Mouse (Mus musculus) midbrain, embryonic 12.5 days (tissue): ENCODE measurements around the gene Daglb. TPM values are rescaled to one million over a fixed set of nuclear protein-coding genes. Genes with fewer than 3 reads are reported as not detected.

Source experiments
- ATAC-seq: fragments of 200-750 bp; cut with Nextera tagmentation; 2 replicates; pipeline ENCODE4 v1.8.0; 2017; ENCODE audit warnings: low read depth, moderate TSS enrichment, moderate library complexity; ENCODE audit not compliant: low FRiP score
- H3K27ac ChIP-seq: fragments of 300-500 bp; sonication (generic); replicated peaks from 2 replicates; pipeline ENCODE4 v1.5.1; 2016; ENCODE audit warnings: mild to moderate bottlenecking
- H3K27me3 ChIP-seq: fragments of 300-500 bp; sonication (generic); 2 replicates; pipeline ENCODE4 v1.6.1; 2016; ENCODE audit warnings: mild to moderate bottlenecking
- H3K36me3 ChIP-seq: fragments of 300-500 bp; sonication (generic); 2 replicates; pipeline ENCODE4 v1.6.1; 2016
- H3K4me1 ChIP-seq: fragments of 300-500 bp; sonication (generic); 2 replicates; pipeline ENCODE4 v1.6.1; 2016
- H3K4me2 ChIP-seq: fragments of 300-500 bp; sonication (generic); replicated peaks from 2 replicates; pipeline ENCODE4 v1.6.1; 2016; ENCODE audit warnings: mild to moderate bottlenecking, moderate library complexity
- H3K4me3 ChIP-seq: fragments of 300-500 bp; sonication (generic); 2 replicates; pipeline ENCODE4 v1.5.1; 2016; ENCODE audit warnings: mild to moderate bottlenecking
- H3K9ac ChIP-seq: fragments of 300-500 bp; sonication (generic); replicated peaks from 2 replicates; pipeline ENCODE4 v1.6.1; 2016; ENCODE audit warnings: mild to moderate bottlenecking, moderate library complexity
- H3K9me3 ChIP-seq: fragments of 300-500 bp; sonication (generic); 2 replicates; pipeline ENCODE4 v1.6.1; 2016; ENCODE audit warnings: mild to moderate bottlenecking
- WGBS: fragments of 180-500 bp; shearing (Covaris S2); methylation state at CpG from one replicate; pipeline ENCODE4 v1.1.7; 2016; 5-methylcytosine and 5-hydroxymethylcytosine counted together
- polyA plus RNA-seq: library from polyadenylated mRNA; unstranded; fragments of >200 nt; fragmentation: Nextera tagmentation; extraction: Ambion mirVana; gene quantifications from 2 replicates; pipeline ENCODE4 v1.2.1, GENCODE M21; 2016

Gene Daglb
- polyA plus RNA-seq, 1 experiment from 2014 or later, result 14.2 TPM

- WGBS, result 88% methylated on average over 7 of the region's 7 CpGs
- Histone ChIP-seq H3K4me3 (no peak overlapping the region), H3K9me3 (no peaks in the 10 kb centered on the region), H3K4me2 (no peak overlapping the region), H3K4me1 (0 out of 2 replicates have a peak, but pooled peaks cover 6% of the 10 kb centered on the region), H3K27ac (no peak overlapping the region), H3K36me3 (peaks cover 78% of the 10 kb centered on the region), H3K27me3 (no peaks in the 10 kb centered on the region), H3K9ac (no peak overlapping the region)
- no peak for ATAC-seq
Observed at GRCm38 (mm10) chr5:143505545-143505944, 41.2 kb downstream of the Daglb start.

- H3K27me3 ChIP-seq, result no peaks in the 10 kb centered on the region
- H3K36me3 ChIP-seq, result peaks cover 77% of the 10 kb centered on the region
- H3K27ac ChIP-seq, result 0 out of 2 replicates have a peak overlapping the region, but pooled peaks have one; percentile 3
- no peak overlapping the region for H3K9ac ChIP-seq
- H3K9me3 ChIP-seq, result no peaks in the 10 kb centered on the region
- no peak overlapping the region for H3K4me3 ChIP-seq
- 0 out of 2 replicates have a peak, but pooled peaks cover 6% of the 10 kb centered on the region for H3K4me1 ChIP-seq
- no peak overlapping the region for H3K4me2 ChIP-seq
- 88% methylated on average over 9 of the region's 9 CpGs for WGBS
- no peak for ATAC-seq
Observed at GRCm38 (mm10) chr5:143509294-143509693, 44.9 kb downstream of the Daglb start.

GRCm38 (mm10) chr5:143509737-143510136 lies 45.4 kb downstream of the Daglb start:
- peaks cover 77% of the 10 kb centered on the region for H3K36me3 ChIP-seq
- H3K27ac ChIP-seq, result no peak overlapping the region
- 0 out of 2 replicates have a peak, but pooled peaks cover 6% of the 10 kb centered on the region for H3K4me1 ChIP-seq
- ATAC-seq, result no peak
- no peak overlapping the region for H3K9ac ChIP-seq
- no peaks in the 10 kb centered on the region for H3K27me3 ChIP-seq
- no peaks in the 10 kb centered on the region for H3K9me3 ChIP-seq
- H3K4me2 ChIP-seq, result no peak overlapping the region
- 87% methylated on average over 11 of the region's 11 CpGs for WGBS
- H3K4me3 ChIP-seq, result no peak overlapping the region

GRCm38 (mm10) chr5:143511577-143511976 lies 47.2 kb downstream of the Daglb start:
- H3K4me2 ChIP-seq, result no peak overlapping the region
- H3K36me3 ChIP-seq, result peaks cover 80% of the 10 kb centered on the region
- no peak for ATAC-seq
- no peak overlapping the region for H3K27ac ChIP-seq
- no peak overlapping the region for H3K9ac ChIP-seq
- 0 out of 2 replicates have a peak, but pooled peaks cover 6% of the 10 kb centered on the region for H3K4me1 ChIP-seq
- 92% methylated on average over 4 of the region's 4 CpGs for WGBS
- H3K27me3 ChIP-seq, result no peaks in the 10 kb centered on the region
- no peak overlapping the region for H3K4me3 ChIP-seq
- H3K9me3 ChIP-seq, result no peaks in the 10 kb centered on the region

- H3K9ac ChIP-seq, result no peak overlapping the region
- no peaks in the 10 kb centered on the region for H3K9me3 ChIP-seq
- peaks cover 76% of the 10 kb centered on the region for H3K36me3 ChIP-seq
- H3K27me3 ChIP-seq, result no peaks in the 10 kb centered on the region
- 0 out of 2 replicates have a peak, but pooled peaks cover 6% of the 10 kb centered on the region for H3K4me1 ChIP-seq
- H3K27ac ChIP-seq, result no peak overlapping the region
- no peak overlapping the region for H3K4me3 ChIP-seq
- no peak overlapping the region for H3K4me2 ChIP-seq
- ATAC-seq, result no peak
- WGBS, result 95% methylated on average over 4 of the region's 4 CpGs
Observed at GRCm38 (mm10) chr5:143512305-143512704, 47.9 kb downstream of the Daglb start.

GRCm38 (mm10) chr5:143514878-143515277 lies 50.5 kb downstream of the Daglb start:
- H3K27me3 ChIP-seq, result no peaks in the 10 kb centered on the region
- H3K4me1 ChIP-seq, result no peaks in the 10 kb centered on the region
- peaks cover 60% of the 10 kb centered on the region for H3K36me3 ChIP-seq
- no peaks in the 10 kb centered on the region for H3K9me3 ChIP-seq
- no peak for ATAC-seq
- H3K4me2 ChIP-seq, result no peak overlapping the region
- H3K27ac ChIP-seq, result no peak overlapping the region
- WGBS, result 95% methylated on average over 5 of the region's 5 CpGs
- no peak overlapping the region for H3K4me3 ChIP-seq
- H3K9ac ChIP-seq, result no peak overlapping the region

- H3K9ac ChIP-seq, result no peak overlapping the region
- no peak overlapping the region for H3K4me2 ChIP-seq
- no peak overlapping the region for H3K4me3 ChIP-seq
- H3K27ac ChIP-seq, result no peak overlapping the region
- WGBS, result 92% methylated on average over 11 of the region's 11 CpGs
- no peaks in the 10 kb centered on the region for H3K4me1 ChIP-seq
- H3K36me3 ChIP-seq, result peaks cover 44% of the 10 kb centered on the region
- no peaks in the 10 kb centered on the region for H3K9me3 ChIP-seq
- no peaks in the 10 kb centered on the region for H3K27me3 ChIP-seq
- ATAC-seq, result no peak
Observed at GRCm38 (mm10) chr5:143517005-143517404, 52.6 kb downstream of the Daglb start.

- 85% methylated on average over 6 of the region's 6 CpGs for WGBS
- Histone ChIP-seq H3K27ac (no peak overlapping the region), H3K9ac (no peak overlapping the region), H3K27me3 (no peaks in the 10 kb centered on the region), H3K4me2 (no peak overlapping the region), H3K4me3 (no peak overlapping the region), H3K4me1 (no peaks in the 10 kb centered on the region), H3K36me3 (peaks cover 39% of the 10 kb centered on the region), H3K9me3 (no peaks in the 10 kb centered on the region)
- ATAC-seq, result no peak
Observed at GRCm38 (mm10) chr5:143517436-143517835, 53.1 kb downstream of the Daglb start.

- H3K4me2 ChIP-seq, result no peak overlapping the region
- peaks cover 35% of the 10 kb centered on the region for H3K36me3 ChIP-seq
- H3K27ac ChIP-seq, result no peak overlapping the region
- H3K4me1 ChIP-seq, result no peaks in the 10 kb centered on the region
- H3K27me3 ChIP-seq, result no peaks in the 10 kb centered on the region
- ATAC-seq, result no peak
- 90% methylated on average over 6 of the region's 6 CpGs for WGBS
- H3K4me3 ChIP-seq, result no peak overlapping the region
- H3K9me3 ChIP-seq, result no peaks in the 10 kb centered on the region
- no peak overlapping the region for H3K9ac ChIP-seq
Observed at GRCm38 (mm10) chr5:143518045-143518591, 53.7 kb downstream of the Daglb start.

- peaks cover 11% of the 10 kb centered on the region for H3K4me1 ChIP-seq
- no peak overlapping the region for H3K4me3 ChIP-seq
- no peak for ATAC-seq
- no peak overlapping the region for H3K4me2 ChIP-seq
- H3K27ac ChIP-seq, result no peak overlapping the region
- no peaks in the 10 kb centered on the region for H3K9me3 ChIP-seq
- H3K36me3 ChIP-seq, result peaks cover 17% of the 10 kb centered on the region
- no peak overlapping the region for H3K9ac ChIP-seq
- H3K27me3 ChIP-seq, result no peaks in the 10 kb centered on the region
- 87% methylated on average over 2 of the region's 2 CpGs for WGBS
Observed at GRCm38 (mm10) chr5:143520415-143520814, 56.0 kb downstream of the Daglb start.

GRCm38 (mm10) chr5:143522882-143523281 lies 58.5 kb downstream of the Daglb start:
- Histone ChIP-seq H3K4me3 (no peak overlapping the region), H3K4me1 (peaks cover 26% of the 10 kb centered on the region), H3K9ac (no peak overlapping the region), H3K27me3 (no peaks in the 10 kb centered on the region), H3K9me3 (no peaks in the 10 kb centered on the region), H3K27ac (no peak overlapping the region), H3K36me3 (0 out of 2 replicates have a peak, but pooled peaks cover 7% of the 10 kb centered on the region), H3K4me2 (no peak overlapping the region)
- no peak for ATAC-seq
- 97% methylated on average over 3 of the region's 3 CpGs for WGBS

- ATAC-seq, result no peak
- Histone ChIP-seq H3K9me3 (no peaks in the 10 kb centered on the region), H3K27me3 (no peaks in the 10 kb centered on the region), H3K27ac (no peak overlapping the region), H3K4me1 (peaks cover 30% of the 10 kb centered on the region), H3K9ac (no peak overlapping the region; the same call in 1 of the 2 replicates), H3K36me3 (0 out of 2 replicates have a peak, but pooled peaks cover 7% of the 10 kb centered on the region), H3K4me3 (peak overlapping the region; percentile 99), H3K4me2 (peak overlapping the region; percentile 82)
- WGBS, result 75% methylated on average over 7 of the region's 7 CpGs
Observed at GRCm38 (mm10) chr5:143525454-143526225, 61.3 kb downstream of the Daglb start.
